Mouse (Mus musculus): ENCODE results near the gene Rnf138rt1.

GRCm38 (mm10) chrX:163745996-163746395 lies 15.1 kb downstream of the Rnf138rt1 start:
- TF ChIP-seq GATA1 (IDR thresholded peaks at IDR 0.05; ENCODE audit: low read depth, low read length) (no peak), CTCF (IDR thresholded peaks at IDR 0.05 in 2 of 3, conservative IDR thresholded peaks at IDR 0.05 in 1 of 3; ENCODE audit: control insufficient read depth in 1 of 3, insufficient read depth in 1 of 3, low read depth in 2 of 3, low read length in 3 of 3, poor library complexity in 1 of 3, severe bottlenecking in 1 of 3) (no peak), ZMIZ1 (IDR thresholded peaks at IDR 0.05; ENCODE audit: low read depth, low read length) (no peak), POLR2AphosphoS5 (IDR thresholded peaks at IDR 0.05; ENCODE audit: borderline replicate concordance, low read depth, low read length) (no peak), HCFC1 (IDR thresholded peaks at IDR 0.05; ENCODE audit: low read depth, low read length) (no peak), NELFE (IDR thresholded peaks at IDR 0.05; ENCODE audit: low read depth, low read length) (no peak), ZKSCAN1 (IDR thresholded peaks at IDR 0.05; ENCODE audit: low read depth, low read length) (no peak), NRF1 (IDR thresholded peaks at IDR 0.05; ENCODE audit: insufficient read depth, low read depth, low read length, poor library complexity, severe bottlenecking) (no peak), POLR2A (IDR thresholded peaks at IDR 0.05; ENCODE audit: control insufficient read depth in 1 of 2, insufficient read depth in 1 of 2, low read depth in 1 of 2, low read length in 2 of 2, poor library complexity in 1 of 2) (no peak)
